Mouse (Mus musculus): ENCODE measurements at regions not wholly inside any gene's neighbourhood (a gene's known extent, or its start where the extent isn't known, plus 50 kb on each side); places are given as distances from the start of the nearest gene placed in this dataset.

DNA sequence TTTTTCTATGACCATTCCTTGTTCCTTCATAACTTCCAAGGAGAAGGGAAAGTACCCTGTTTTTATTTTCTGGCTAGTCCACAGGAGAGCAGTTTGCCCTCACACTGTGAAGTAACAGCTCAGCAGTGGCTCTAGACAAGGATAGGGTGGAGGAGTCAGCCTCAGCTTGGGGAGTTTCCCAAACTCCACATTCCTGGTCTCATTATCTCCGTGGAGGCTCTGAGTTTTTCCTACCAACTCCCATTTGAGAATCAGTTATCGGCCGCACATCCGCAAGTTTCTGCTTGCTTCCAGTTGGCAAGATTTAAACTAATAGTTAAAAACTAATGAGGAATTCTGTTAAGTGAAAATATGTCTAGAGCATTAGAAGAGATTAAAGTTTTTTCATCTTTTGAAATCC, 55.2 kb upstream of the Tcf21 start:
- H3K27me3 ChIP-seq (replicated peaks): no peaks in the 10 kb centered on the region

More for the DNA sequence above, 55.2 kb upstream of the Tcf21 start:
- DNase-seq (ENCODE audit: extremely low read depth): no peak
- Histone ChIP-seq H3K27ac (ENCODE audit: insufficient read depth, low read depth) (no peak overlapping the region), H3K9me3 (replicated peaks; ENCODE audit: low read length) (no peaks in the 10 kb centered on the region), H3K79me2 (replicated peaks; ENCODE audit: control insufficient read depth, extremely low read depth, insufficient read depth, poor library complexity, severe bottlenecking) (no peaks in the 10 kb centered on the region), H3K4me3 (replicated peaks in 1 of 3; ENCODE audit: low read depth in 2 of 3, low read length in 2 of 3, poor library complexity in 1 of 3) (no peak overlapping the region), H3K4me1 (ENCODE audit: control insufficient read depth in 1 of 2, insufficient read depth in 2 of 2) (0 out of 4 replicates have a peak, but pooled peaks cover 0 to 2% of the 10 kb centered on the region in 2 experiments), H3K4me2 (ENCODE audit: insufficient read depth, low read depth, poor library complexity, severe bottlenecking) (no peak overlapping the region), H3K9ac (ENCODE audit: insufficient read depth, low read depth) (no peak overlapping the region), H3K36me3 (replicated peaks in 1 of 2; ENCODE audit: control insufficient read depth in 1 of 2, insufficient read depth in 1 of 2, low read length in 1 of 2) (no peaks in the 10 kb centered on the region)
- in situ Hi-C loops (cut with MboI; ENCODE audit: low pct_ligation_motif_present, low pct_unique_long_range_greater_than_20kb, low sequenced_read_pairs) (no loop called here), dilution Hi-C loops (cut with MboI; ENCODE audit: extremely low pct_ligation_motif_present, extremely low pct_unique_long_range_greater_than_20kb, low sequenced_read_pairs) (no loop called here)
- no peak for TF ChIP-seq KAT2A (IDR thresholded peaks at IDR 0.05; ENCODE audit: insufficient replicate concordance, low read length)
- TF ChIP-seq SMC3 (IDR thresholded peaks at IDR 0.05; ENCODE audit: low read depth, low read length): no peak
- no peak for TF ChIP-seq MAFK (IDR thresholded peaks at IDR 0.05; ENCODE audit: insufficient replicate concordance, low read length)
- TF ChIP-seq ZC3H11A (IDR thresholded peaks at IDR 0.05; ENCODE audit: low read depth, low read length): no peak
- TF ChIP-seq NELFE (IDR thresholded peaks at IDR 0.05; ENCODE audit: low read depth, low read length): no peak
- no peak for TF ChIP-seq TBP (conservative IDR thresholded peaks at IDR 0.05; ENCODE audit: low read depth, low read length)
- no peak for TF ChIP-seq MEF2A (IDR thresholded peaks at IDR 0.05; ENCODE audit: borderline replicate concordance, low read depth, low read length)
